Mouse (Mus musculus) lung, embryonic 15.5 days (tissue): ENCODE measurements at regions not wholly inside any gene's neighbourhood (a gene's known extent, or its start where the extent isn't known, plus 50 kb on each side); places are given as distances from the start of the nearest gene placed in this dataset.
"Not testable (repeated sequence)": the region's sequence is repeated elsewhere in the genome, so short reads cannot be mapped to it uniquely, and the experiment has no call there.

Experiments used
- ATAC-seq: fragments of 200-750 bp; cut with Nextera tagmentation; 2 replicates; pipeline ENCODE4 v1.8.0; 2017; ENCODE audit warnings: moderate number of reproducible peaks, borderline replicate concordance; ENCODE audit not compliant: low FRiP score, low TSS enrichment; ENCODE audit errors: extremely low read depth
- H3K27ac ChIP-seq: fragments of 300-500 bp; sonication (generic); 2 replicates; pipeline ENCODE4 v1.5.1; 2015; ENCODE audit warnings: moderate library complexity, mild to moderate bottlenecking, inconsistent platforms
- H3K27me3 ChIP-seq: fragments of 300-500 bp; sonication (generic); 2 replicates; pipeline ENCODE4 v1.6.1; 2015; ENCODE audit warnings: inconsistent platforms
- H3K36me3 ChIP-seq: fragments of 300-500 bp; sonication (generic); 2 replicates; pipeline ENCODE4 v1.6.1; 2015; ENCODE audit warnings: inconsistent platforms
- H3K4me1 ChIP-seq: fragments of 300-500 bp; sonication (generic); 2 replicates; pipeline ENCODE4 v1.6.1; 2015; ENCODE audit warnings: inconsistent platforms
- H3K4me2 ChIP-seq: fragments of 300-500 bp; sonication (generic); 2 replicates; pipeline ENCODE4 v1.6.1; 2015; ENCODE audit warnings: inconsistent platforms, mild to moderate bottlenecking, moderate library complexity
- H3K4me3 ChIP-seq: fragments of 300-500 bp; sonication (generic); 2 replicates; pipeline ENCODE4 v1.5.1; 2015; ENCODE audit warnings: mild to moderate bottlenecking, inconsistent platforms
- H3K9ac ChIP-seq: fragments of 300-500 bp; sonication (generic); 2 replicates; pipeline ENCODE4 v1.6.1; 2015; ENCODE audit warnings: inconsistent platforms
- H3K9me3 ChIP-seq: fragments of 300-500 bp; sonication (generic); 2 replicates; pipeline ENCODE4 v1.6.1; 2016; ENCODE audit warnings: inconsistent platforms
- WGBS: fragments of 180-500 bp; shearing (Covaris S2); methylation state at CpG from one replicate; pipeline ENCODE4 v1.1.7; 2015; 5-methylcytosine and 5-hydroxymethylcytosine counted together

DNA sequence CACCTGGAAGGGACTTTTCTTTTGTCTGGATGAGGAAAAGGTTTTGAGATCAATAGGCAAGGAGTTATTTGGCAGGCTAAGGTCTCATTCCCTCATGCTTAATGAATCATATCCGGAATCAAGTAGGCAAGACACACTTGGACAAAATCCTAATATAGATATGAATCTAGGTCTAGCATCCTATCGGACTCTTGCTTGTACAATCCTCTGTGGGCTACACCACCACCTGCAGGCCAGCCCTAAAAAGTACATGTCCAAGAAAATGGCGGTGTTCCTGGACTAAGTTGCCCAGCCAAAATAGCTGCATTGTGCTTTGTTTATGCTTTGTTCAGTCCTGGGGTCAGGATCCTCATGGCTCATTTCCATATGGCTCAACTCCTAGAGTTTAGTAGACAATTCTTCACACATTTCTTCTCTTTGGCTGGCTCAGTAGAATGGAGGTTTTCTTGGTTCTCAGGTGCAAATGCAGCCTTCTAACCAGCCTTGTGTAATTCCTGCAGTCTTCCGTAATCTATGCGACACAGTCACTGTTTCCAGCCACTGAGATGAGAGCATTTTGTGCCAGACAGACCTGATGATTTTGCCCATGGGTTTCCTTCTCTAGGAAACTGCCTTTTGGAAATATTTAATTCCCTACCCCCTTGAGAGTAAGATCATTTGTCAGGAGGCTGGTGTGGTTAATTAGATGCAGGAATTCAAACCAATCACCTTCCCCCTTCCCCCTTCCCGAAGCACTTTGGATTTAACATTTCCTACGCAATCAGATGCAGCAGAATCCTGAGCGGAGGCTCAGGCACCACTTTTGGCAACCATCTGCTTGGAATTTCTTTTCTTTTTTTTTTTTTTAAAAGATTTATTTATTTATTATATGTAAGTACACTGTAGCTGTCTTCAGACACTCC is 80.6 kb upstream of the Tcf12 start:
- no peak overlapping the region for H3K4me2 ChIP-seq
- H3K4me1 ChIP-seq = 0 out of 2 replicates have a peak, but pooled peaks cover 2% of the 10 kb centered on the region
- H3K27ac ChIP-seq = no peak overlapping the region; the same call in 1 of the 2 replicates
- H3K9me3 ChIP-seq = no peaks in the 10 kb centered on the region
- no peaks in the 10 kb centered on the region for H3K36me3 ChIP-seq
- H3K27me3 ChIP-seq = no peaks in the 10 kb centered on the region
- H3K4me3 ChIP-seq = no peak overlapping the region
- H3K9ac ChIP-seq = no peak overlapping the region
- 46% methylated on average over 8 of the region's 8 CpGs for WGBS
- 0 out of 2 replicates have a peak, but pooled peaks have one; percentile 55 for ATAC-seq

DNA sequence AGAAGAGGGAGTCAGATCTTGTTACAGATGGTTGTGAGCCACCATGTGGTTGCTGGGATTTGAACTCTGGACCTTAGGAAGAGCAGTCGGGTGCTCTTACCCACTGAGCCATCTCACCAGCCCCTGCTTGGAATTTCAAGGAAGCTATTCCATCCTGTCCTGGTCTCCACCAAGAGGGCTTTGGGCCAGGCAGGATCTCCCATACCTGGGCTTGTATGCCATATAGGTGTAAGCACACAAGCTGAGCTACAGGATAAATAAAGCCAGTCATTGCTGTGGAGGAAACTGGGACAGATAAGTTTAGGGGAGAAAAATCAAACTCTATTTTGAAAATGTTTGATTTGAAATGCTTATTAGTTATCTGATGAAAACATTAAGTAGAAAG is 81.3 kb upstream of the Tcf12 start:
- H3K4me2 ChIP-seq, ATAC-seq, H3K9ac ChIP-seq, H3K27me3 ChIP-seq, H3K9me3 ChIP-seq, H3K4me3 ChIP-seq, H3K36me3 ChIP-seq, H3K4me1 ChIP-seq, H3K27ac ChIP-seq: not testable (repeated sequence)
- 88% methylated on average over 1 of the region's 1 CpGs for WGBS

DNA sequence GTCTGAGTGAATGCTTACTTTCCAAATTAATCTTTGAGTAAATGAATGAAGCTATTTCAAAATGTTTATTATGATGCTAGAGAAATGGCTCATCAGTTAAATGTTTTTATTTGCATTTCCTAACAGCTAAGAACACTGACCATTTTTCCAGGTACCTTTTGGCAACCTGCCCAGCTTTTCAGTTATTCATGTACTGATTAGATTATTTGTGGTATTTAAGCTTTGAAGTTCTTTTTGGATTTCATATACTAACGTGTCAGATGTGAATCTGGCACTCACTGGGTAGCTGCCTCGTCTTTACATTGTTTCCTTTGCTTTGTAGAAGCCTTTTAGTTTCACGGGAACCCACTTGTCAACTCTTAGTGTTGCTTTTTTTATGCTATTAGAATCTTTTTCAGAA is 79.3 kb upstream of the Zfp280d start:
- 18% methylated on average over 3 of the region's 3 CpGs for WGBS
- no peak overlapping the region for H3K4me2 ChIP-seq
- H3K4me1 ChIP-seq = 0 out of 2 replicates have a peak, but pooled peaks cover 2% of the 10 kb centered on the region
- H3K27ac ChIP-seq = no peak overlapping the region
- no peak overlapping the region for H3K4me3 ChIP-seq
- no peak overlapping the region for H3K9ac ChIP-seq
- ATAC-seq = no peak
- H3K27me3 ChIP-seq = no peaks in the 10 kb centered on the region
- no peaks in the 10 kb centered on the region for H3K9me3 ChIP-seq
- H3K36me3 ChIP-seq = no peaks in the 10 kb centered on the region

DNA sequence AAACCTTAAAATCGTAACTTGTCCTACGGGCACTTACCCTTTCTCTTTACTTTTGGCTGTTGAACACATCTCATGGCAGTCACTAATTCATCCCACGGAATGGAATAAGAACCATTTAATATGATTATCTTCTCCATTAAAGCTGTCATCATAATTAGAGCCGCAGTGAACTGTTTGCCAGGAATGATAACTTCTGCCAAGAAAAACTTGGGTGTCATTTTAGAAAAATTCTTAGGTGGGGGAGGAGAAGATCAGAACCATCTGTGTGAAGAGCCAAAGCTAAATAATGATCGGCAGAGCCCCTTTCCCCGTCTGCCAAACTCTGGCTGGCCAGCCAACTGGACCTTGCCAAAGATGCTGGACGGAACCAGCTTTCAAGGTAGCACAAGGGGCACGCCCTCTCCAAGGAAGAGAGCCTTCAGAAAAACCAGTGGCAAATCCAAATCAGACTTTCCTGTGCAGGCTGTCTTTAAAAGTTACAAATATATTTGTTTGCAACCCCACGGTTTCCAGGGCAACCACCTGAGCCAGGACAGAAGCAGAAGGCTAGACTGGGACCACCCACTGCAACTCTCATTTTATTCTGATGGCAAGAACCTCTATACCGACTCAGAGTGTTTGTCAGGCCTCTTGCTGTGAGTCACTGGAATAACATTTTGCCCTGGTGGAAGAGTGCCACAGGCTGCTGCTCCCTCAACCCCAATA is 77.9 kb upstream of the Zfp280d start:
- no peaks in the 10 kb centered on the region for H3K36me3 ChIP-seq
- WGBS = 55% methylated on average over 10 of the region's 10 CpGs
- 0 out of 2 replicates have a peak, but pooled peaks cover 1% of the 10 kb centered on the region for H3K4me1 ChIP-seq
- no peak overlapping the region for H3K4me3 ChIP-seq
- no peak overlapping the region for H3K27ac ChIP-seq
- H3K9ac ChIP-seq = no peak overlapping the region
- ATAC-seq = no peak
- no peaks in the 10 kb centered on the region for H3K27me3 ChIP-seq
- no peak overlapping the region for H3K4me2 ChIP-seq
- no peaks in the 10 kb centered on the region for H3K9me3 ChIP-seq

DNA sequence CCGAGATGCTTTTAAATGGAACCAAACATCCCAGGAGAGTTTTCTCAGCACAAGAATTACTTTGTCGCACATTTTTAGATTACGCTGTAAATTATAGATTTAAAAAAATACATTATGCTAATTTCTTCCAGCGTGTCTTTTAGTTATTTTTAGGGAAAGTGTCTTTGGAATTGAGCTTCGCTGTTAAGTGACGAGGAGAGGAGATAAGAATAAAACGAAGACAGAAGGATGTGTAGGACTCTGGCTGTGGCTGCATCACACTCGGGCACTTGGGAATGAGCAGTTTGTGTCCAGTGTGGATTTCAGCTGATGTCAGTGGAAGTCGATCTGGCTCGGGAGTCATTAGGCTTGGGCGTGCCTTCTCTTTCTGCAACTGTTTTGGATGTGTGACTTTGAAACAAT is 77.3 kb upstream of the Zfp280d start:
- Histone ChIP-seq H3K27ac (no peak overlapping the region), H3K9ac (no peak overlapping the region), H3K4me2 (no peak overlapping the region), H3K36me3 (no peaks in the 10 kb centered on the region), H3K9me3 (no peaks in the 10 kb centered on the region), H3K27me3 (no peaks in the 10 kb centered on the region), H3K4me1 (no peaks in the 10 kb centered on the region), H3K4me3 (no peak overlapping the region)
- ATAC-seq = no peak
- WGBS = 58% methylated on average over 11 of the region's 11 CpGs

DNA sequence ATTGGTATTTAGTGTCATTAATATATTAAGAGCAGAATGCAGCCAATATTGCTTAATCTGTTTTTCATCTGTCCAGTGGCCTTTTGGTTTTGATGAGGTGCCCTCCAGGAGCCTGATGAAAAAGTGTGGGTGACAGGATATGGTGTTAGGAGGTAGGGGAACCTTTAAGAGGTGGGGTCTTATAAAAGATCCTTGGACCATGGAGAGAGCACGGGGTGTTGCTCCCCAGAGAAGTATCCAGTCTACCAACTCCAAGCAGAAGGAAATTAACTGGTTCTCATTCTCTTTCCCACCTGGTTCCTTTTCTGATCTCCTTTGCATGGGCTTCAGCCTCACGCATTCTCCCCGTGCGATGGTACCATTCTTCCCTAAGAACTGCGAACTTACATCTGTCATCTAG is 75.7 kb upstream of the Zfp280d start:
- no peaks in the 10 kb centered on the region for H3K4me1 ChIP-seq
- no peak for ATAC-seq
- 92% methylated on average over 5 of the region's 5 CpGs for WGBS
- no peak overlapping the region for H3K27ac ChIP-seq
- no peak overlapping the region for H3K9ac ChIP-seq
- no peaks in the 10 kb centered on the region for H3K9me3 ChIP-seq
- no peak overlapping the region for H3K4me3 ChIP-seq
- no peak overlapping the region for H3K4me2 ChIP-seq
- no peaks in the 10 kb centered on the region for H3K36me3 ChIP-seq
- no peaks in the 10 kb centered on the region for H3K27me3 ChIP-seq

DNA sequence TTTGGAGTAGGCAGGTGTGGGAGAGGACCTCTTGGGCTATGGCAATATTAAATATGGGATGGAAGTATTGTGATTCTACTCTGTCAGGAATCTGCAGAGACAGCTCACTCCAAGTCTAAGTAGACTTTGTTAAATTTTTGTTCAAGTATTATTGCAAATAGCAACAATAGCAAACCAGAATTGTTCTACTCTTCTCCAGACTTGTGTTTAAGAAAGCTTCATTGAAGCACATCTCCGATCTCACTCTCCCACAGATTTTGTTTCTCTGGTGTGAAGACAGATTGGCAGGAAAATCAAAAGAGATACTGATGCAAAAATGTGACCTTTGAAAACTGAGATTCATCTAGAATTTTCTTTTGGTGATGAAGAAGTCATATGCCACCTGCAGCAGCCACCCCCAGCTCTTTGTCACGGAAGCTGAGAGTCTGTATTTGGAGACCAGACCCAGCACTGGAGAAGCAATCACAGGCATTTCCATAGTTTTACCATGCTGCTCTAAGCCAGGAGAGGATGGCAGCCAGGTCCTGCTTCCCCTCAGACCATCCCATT is 70.2 kb upstream of the Zfp280d start:
- no peak overlapping the region for H3K4me3 ChIP-seq

DNA sequence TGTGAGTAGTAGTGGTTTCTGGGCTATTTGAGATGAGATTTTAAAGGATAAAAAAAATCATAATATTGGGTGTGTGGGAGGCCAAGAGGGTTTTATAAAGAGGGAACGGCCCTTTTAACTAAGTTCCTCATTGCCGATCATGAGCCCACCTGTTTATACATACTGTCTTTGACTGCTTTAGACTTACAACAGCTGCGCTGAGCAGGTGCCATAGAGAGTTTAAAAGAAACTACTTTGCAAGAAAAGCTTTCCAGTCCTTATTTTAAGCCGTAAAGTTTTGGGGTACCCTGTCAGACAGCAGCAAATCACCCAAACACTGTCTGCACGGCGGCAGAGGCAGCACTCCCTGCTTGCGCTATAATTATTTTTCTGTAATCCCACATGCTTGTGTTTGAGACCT is 68.8 kb upstream of the Zfp280d start:
- no peak overlapping the region for H3K27ac ChIP-seq
- no peaks in the 10 kb centered on the region for H3K4me1 ChIP-seq
- no peaks in the 10 kb centered on the region for H3K9me3 ChIP-seq
- H3K4me2 ChIP-seq = no peak overlapping the region
- H3K4me3 ChIP-seq = no peak overlapping the region
- no peaks in the 10 kb centered on the region for H3K27me3 ChIP-seq
- 77% methylated on average over 7 of the region's 7 CpGs for WGBS
- H3K36me3 ChIP-seq = no peaks in the 10 kb centered on the region
- no peak overlapping the region for H3K9ac ChIP-seq
- no peak for ATAC-seq

More for the DNA sequence above, 70.2 kb upstream of the Zfp280d start:
- no peak overlapping the region for H3K27ac ChIP-seq
- no peaks in the 10 kb centered on the region for H3K4me1 ChIP-seq
- no peaks in the 10 kb centered on the region for H3K27me3 ChIP-seq
- no peaks in the 10 kb centered on the region for H3K36me3 ChIP-seq
- H3K9ac ChIP-seq = no peak overlapping the region
- 88% methylated on average over 2 of the region's 2 CpGs for WGBS
- no peaks in the 10 kb centered on the region for H3K9me3 ChIP-seq
- ATAC-seq = no peak
- no peak overlapping the region for H3K4me2 ChIP-seq

DNA sequence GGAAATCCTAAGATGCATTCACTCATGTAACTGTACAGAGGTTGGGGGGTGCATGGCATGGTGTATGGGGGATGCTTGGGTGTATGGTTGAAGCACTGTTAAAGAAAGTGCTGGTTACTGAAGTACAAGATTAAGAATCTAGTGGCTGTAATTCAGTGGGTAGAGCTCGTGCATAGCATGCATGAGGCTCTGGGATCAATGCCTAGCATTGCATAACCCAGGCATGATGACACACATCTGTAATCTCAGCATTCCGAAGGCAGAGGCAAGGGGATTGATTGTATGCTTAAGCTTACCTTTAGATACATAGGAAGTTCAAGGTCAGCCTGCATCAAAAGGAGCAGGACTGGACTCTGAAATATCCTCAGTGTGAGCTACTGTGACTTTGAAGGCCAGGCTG is 67.7 kb upstream of the Zfp280d start:
- ATAC-seq = no peak
- H3K36me3 ChIP-seq = no peaks in the 10 kb centered on the region
- H3K4me2 ChIP-seq = no peak overlapping the region
- no peaks in the 10 kb centered on the region for H3K9me3 ChIP-seq
- no peak overlapping the region for H3K4me3 ChIP-seq
- WGBS = 63% methylated on average over 2 of the region's 2 CpGs
- no peak overlapping the region for H3K27ac ChIP-seq
- H3K9ac ChIP-seq = no peak overlapping the region
- no peaks in the 10 kb centered on the region for H3K27me3 ChIP-seq
- no peaks in the 10 kb centered on the region for H3K4me1 ChIP-seq

DNA sequence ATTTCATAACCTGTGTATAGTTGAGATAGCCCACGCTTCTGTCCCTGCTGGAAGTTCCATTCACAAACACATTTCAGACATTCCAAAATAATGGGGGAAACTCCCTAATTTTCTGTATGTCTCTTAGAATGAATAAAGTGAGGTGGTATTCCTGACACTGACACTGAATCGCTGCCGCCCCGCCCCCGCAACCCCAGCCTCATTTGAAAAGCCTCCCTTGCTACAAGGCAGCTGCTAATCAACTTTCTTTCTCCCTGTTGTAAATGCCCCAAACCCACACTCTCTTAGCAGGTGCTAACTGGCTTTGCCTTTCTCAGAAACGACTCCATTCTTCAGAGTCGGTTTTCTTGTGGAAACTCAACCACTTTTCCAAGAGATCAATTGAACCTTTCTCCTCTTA is 66.4 kb upstream of the Zfp280d start:
- no peak for ATAC-seq
- Histone ChIP-seq H3K27me3 (no peaks in the 10 kb centered on the region), H3K36me3 (no peaks in the 10 kb centered on the region), H3K4me2 (no peak overlapping the region), H3K4me1 (no peaks in the 10 kb centered on the region), H3K4me3 (no peak overlapping the region), H3K27ac (no peak overlapping the region), H3K9me3 (no peaks in the 10 kb centered on the region), H3K9ac (no peak overlapping the region)
- 55% methylated on average over 7 of the region's 7 CpGs for WGBS

DNA sequence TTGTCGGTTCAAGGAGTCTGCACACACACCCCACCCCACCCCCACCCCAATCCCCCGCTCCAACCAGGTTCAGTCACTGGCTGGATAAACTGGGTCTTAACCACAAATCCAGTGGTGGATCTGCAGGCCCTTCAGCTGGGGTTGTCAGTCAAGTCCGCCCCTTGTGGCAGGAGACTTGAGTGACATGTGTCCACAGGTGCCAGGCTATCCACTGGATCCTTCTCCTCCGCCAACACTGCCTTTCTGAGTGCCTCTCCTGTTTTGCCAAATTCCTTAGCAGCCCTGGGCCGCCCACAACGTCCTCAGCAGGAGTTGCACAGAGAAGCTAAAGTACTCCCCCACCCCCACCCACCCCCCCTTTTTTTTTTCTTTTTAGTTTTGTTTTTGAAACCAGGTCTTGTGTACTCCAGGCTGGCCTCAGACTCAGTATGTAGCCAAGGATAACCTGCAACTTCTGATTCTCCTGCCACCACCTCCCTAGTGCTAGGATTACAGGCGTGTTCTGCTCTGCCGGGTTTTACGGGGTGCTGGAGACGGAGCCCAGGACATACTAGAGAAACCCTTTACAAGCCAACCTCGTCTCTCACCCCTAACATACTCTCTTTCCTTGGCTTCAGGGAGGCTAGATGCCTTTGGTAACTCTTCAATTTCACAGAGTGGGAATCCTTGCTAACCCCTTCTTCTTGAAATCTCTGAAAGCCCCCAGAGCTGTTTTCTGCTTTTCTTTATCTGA is 57.2 kb upstream of the Zfp280d start:
- H3K9ac ChIP-seq = no peak overlapping the region
- H3K27ac ChIP-seq = no peak overlapping the region
- H3K4me3 ChIP-seq = no peak overlapping the region
- no peaks in the 10 kb centered on the region for H3K27me3 ChIP-seq
- no peak overlapping the region for H3K4me2 ChIP-seq
- 58% methylated on average over 11 of the region's 11 CpGs for WGBS
- no peaks in the 10 kb centered on the region for H3K36me3 ChIP-seq
- H3K9me3 ChIP-seq = no peaks in the 10 kb centered on the region
- no peak for ATAC-seq
- H3K4me1 ChIP-seq = no peaks in the 10 kb centered on the region
